Mouse (Mus musculus): ENCODE measurements around the gene Itln1. TPM values are rescaled to one million over a fixed set of nuclear protein-coding genes. Genes with fewer than 3 reads are reported as not detected.
"Not testable (repeated sequence)": the region's sequence is repeated elsewhere in the genome, so short reads cannot be mapped to it uniquely, and the experiment has no call there.

Itln1 gene
- total RNA-seq, 2 experiments from 2014 or later: not detected

DNA sequence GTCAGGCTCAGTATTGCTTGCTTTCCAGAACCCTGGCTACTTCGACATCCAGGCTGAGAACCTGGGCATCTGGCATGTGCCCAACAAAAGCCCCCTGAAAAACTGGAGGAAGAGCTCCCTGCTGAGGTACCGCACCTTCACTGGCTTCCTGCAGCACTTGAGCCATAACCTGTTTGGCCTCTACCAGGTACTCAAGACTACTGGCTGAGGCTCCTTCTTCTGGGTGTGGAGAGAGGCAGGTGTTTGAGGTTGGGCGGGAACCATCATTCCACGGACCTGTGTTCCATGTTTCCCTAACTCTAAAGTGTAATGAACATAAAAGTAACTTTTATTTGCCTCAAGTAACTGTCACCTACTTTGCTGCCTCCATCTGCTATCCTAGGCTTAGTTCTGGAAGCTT, 19.5 kb downstream of the Itln1 start:
- intact Hi-C loops (cut with DNase I): no loop called here
- no peak for DNase-seq

DNA sequence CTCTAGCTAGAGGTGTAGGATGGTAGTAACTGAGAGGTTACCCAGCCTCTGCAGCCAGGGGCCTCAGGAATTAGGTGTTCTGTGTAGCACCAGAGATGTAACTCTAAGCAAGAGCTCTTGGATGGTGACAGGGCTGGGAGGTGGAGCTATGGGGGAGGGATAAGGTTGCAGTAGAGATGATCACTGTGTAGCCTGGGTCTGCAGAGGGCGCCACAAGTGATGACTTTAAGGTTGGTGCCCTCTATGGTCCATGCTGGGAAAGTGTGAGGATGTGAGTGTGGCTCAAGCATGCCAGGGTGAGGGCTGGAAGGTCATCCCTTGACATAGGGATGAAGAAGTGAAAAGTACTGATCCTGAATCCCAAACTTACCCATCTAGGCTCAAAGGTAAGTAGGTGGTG, 20.1 kb downstream of the Itln1 start:
- intact Hi-C loops (cut with DNase I): no loop called here
- no peak for DNase-seq

- intact Hi-C loops (cut with DNase I): loop anchor here (1.0 kb wide), 1 partner anchor 23 kb away; no protein-coding TSS in a partner anchor
Measured at GRCm38 (mm10) chr1:171513760-171514159, 21.3 kb downstream of the Itln1 start.

GRCm38 (mm10) chr1:171513234-171513633, 21.9 kb downstream of the Itln1 start:
- no peak for DNase-seq
- intact Hi-C loops (cut with DNase I): no loop called here

More at GRCm38 (mm10) chr1:171513760-171514159, 21.3 kb downstream of the Itln1 start:
- DNase-seq: no peak

DNA sequence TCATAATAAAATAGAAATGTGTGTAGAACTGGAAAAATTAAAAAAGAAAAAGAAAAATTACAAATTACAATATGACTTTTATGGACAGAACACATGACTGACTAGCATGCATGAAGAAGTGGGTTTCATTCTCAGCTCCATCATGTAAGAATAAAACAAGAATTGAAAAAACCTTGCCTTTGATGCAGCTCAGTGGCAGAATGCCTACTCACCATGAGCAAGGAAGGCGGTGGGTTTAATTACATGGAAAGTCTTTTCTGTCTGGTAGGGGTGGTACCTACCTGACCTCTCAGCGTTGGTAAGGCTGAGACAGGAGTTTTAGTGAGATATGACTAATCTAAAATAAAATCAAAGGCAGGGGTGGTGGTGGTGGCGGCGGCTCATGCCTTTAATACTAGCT, 30.5 kb downstream of the Itln1 start:
- no peak for DNase-seq
- intact Hi-C loops (cut with DNase I): loop anchor here (5.0 kb wide), 1 partner anchor 63 kb away; no protein-coding TSS in a partner anchor

DNA sequence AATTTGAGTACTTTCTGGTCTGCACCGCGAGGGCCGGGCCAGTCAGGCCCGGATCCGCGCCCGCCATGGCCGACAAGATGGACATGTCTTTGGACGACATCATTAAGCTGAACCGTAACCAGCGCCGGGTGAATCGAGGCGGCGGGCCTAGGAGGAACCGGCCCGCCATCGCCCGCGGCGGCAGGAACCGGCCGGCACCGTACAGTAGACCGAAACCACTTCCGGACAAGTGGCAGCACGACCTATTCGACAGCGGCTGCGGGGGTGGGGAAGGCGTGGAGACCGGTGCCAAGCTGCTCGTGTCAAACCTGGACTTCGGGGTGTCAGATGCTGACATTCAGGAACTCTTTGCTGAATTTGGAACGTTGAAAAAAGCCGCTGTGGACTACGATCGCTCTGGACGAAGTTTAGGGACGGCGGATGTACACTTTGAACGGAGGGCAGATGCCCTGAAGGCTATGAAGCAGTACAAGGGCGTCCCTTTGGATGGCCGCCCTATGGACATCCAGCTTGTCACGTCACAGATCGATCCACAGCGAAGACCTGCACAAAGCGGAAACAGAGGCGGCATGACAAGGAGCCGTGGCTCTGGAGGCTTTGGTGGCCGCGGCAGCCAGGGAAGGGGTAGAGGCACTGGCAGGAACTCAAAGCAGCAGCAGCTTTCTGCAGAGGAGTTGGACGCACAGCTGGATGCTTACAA, 31.4 kb downstream of the Itln1 start:
- peak; percentile 32 to 73 for DNase-seq
- intact Hi-C loops (cut with DNase I): loop anchor here (5.0 kb wide), 1 partner anchor 64 kb away; no protein-coding TSS in a partner anchor

- DNase-seq: peak; percentile 91
- intact Hi-C loops (cut with DNase I): loop anchor here (5.0 kb wide), 1 partner anchor 64 kb away; no protein-coding TSS in a partner anchor
Measured at GRCm38 (mm10) chr1:171503250-171503591, 31.9 kb downstream of the Itln1 start, which contains the start of gene Alyref2. Gene Alyref2 (plus strand): TSS chr1:171503478.

- DNase-seq: no peak
- intact Hi-C loops (cut with DNase I): loop anchor here (5.0 kb wide), 1 partner anchor 65 kb away; no protein-coding TSS in a partner anchor
Measured at GRCm38 (mm10) chr1:171502388-171503249, 32.5 kb downstream of the Itln1 start.

DNA sequence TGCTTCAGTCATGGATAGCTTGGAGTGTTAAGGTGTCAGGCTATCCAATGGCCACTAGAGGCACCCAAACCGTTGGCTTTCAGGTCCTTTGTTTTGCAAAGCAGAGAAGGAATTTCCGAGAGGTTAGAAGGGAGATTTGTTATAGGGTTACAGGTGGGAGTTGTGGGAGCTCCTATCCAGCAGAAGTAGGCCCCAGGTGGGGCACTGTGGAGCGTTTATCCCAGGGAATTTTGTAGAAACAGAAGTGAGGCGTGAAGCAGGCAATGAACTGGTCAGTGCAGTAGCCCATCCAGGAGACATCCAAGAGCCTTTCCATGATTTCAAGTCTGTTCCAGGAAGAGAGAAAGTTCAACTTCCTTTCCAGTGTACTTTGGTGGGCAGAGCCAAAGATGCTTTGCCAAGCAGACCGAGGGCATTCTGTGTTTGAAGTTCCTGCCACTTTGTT, 33.4 kb downstream of the Itln1 start:
- DNase-seq: no peak
- intact Hi-C loops (cut with DNase I): loop anchor here (5.0 kb wide), 1 partner anchor 66 kb away; no protein-coding TSS in a partner anchor

DNA sequence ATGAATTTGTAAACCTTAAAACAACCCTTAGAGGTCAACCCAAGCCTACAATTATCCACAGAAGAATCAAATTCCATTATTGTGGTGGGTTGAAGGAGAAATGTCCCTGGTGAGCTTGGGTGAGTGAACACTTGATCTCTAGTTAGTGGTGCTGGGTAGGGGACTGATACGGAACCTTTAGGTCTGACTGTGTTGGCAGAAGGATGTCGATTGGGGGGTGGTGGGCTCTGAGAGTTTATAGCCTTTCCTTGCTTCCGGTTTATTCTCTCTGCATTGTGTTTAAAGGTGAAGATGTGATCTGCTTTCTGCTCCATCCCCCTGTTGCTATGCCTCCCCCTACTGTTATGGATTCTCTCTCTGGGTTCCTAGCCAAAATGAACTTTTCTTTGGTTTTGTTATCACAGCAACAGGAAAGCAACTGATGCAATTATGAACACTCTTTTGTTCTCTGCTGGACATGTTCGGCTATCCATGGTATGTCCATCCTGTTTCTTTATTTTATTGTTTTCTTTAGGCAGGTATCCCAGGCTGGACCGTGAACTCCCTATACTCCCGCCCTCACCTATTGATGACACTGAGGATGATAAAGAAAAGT, 34.0 kb downstream of the Itln1 start:
- intact Hi-C loops (cut with DNase I): loop anchor here (5.0 kb wide), 1 partner anchor 66 kb away; no protein-coding TSS in a partner anchor

DNA sequence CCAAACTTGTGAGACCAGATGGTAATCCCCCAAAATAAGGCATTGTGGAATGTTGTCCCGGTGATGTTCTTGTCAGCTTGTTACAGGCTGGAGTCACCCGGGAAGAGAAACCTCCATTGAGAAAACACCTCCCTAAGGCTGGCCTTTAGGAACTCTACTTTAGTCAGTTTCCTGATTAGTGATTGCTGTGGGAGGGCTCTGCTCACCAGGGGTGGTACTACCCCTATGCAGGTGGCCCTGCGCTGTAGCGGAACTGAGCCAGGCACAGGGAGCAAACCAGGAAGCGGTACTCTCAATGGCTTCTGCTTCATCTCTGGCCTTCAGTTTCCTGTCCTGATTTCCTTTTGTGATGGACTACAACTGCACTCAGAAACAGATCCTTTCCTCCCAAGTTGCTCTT, 35.2 kb downstream of the Itln1 start:
- intact Hi-C loops (cut with DNase I): loop anchor here (5.0 kb wide), 2 partner anchors 67 to 133 kb away; no protein-coding TSS in a partner anchor
- DNase-seq: no peak

More for the DNA sequence above, 34.0 kb downstream of the Itln1 start:
- no peak for DNase-seq

GRCm38 (mm10) chr1:171495371-171495770, 39.7 kb downstream of the Itln1 start:
- intact Hi-C loops (cut with DNase I): loop anchor here (5.0 kb wide), 1 partner anchor 128 kb away; no protein-coding TSS in a partner anchor
- no peak for DNase-seq

DNA sequence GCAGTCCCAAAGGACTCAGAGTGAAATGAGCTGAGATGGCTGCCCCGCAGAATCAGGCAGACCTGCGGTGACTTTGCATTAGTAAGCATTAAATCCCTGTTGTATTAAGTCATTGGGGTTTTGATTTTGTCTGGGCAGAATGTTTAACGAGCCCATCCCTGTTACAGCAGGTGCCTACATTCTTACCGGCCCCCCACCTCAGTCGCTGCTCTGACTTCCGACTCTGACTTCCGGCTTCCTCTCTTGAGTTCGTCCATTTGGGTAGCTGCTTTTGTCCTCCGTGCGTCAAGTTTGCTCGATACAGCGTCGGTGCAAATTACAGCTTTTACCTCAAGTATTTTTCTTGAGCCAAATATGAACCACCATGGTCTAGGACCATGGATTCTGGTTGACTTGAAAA, 40.9 kb downstream of the Itln1 start:
- intact Hi-C loops (cut with DNase I): no loop called here
- DNase-seq: no peak

DNA sequence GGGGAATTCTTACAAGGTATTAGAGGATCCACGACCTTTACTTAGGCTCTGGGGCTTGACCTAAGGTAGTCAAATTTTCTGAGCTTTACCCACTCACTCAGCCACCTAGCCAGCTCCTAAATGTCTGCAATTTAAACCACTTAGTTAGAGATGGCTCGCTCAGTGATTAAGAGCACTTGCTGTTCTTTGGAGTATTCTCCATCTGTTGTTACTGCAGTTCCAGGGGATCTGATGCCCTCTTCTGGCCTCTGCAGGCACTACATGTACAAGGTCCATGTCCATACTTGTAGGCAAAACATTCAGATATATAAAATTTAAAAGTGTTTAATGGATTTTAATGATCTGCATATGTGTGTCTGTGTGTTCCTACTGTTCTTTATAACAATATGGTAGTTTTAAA, 56.1 kb downstream of the Itln1 start:
- intact Hi-C loops (cut with DNase I): loop anchor here (5.0 kb wide), 2 partner anchors 88 to 117 kb away; partner anchors contain the start of gene Klhdc9
- peak; percentile 33 to 46 for DNase-seq

GRCm38 (mm10) chr1:171477758-171478545, 57.1 kb downstream of the Itln1 start:
- intact Hi-C loops (cut with DNase I): loop anchor here (5.0 kb wide), 2 partner anchors 89 to 116 kb away; partner anchors contain the start of gene Klhdc9
- DNase-seq: no peak

GRCm38 (mm10) chr1:171477123-171477522, 58.0 kb downstream of the Itln1 start:
- no peak for DNase-seq
- intact Hi-C loops (cut with DNase I): loop anchor here (5.0 kb wide), 2 partner anchors 90 to 115 kb away; partner anchors contain the start of gene Klhdc9

DNA sequence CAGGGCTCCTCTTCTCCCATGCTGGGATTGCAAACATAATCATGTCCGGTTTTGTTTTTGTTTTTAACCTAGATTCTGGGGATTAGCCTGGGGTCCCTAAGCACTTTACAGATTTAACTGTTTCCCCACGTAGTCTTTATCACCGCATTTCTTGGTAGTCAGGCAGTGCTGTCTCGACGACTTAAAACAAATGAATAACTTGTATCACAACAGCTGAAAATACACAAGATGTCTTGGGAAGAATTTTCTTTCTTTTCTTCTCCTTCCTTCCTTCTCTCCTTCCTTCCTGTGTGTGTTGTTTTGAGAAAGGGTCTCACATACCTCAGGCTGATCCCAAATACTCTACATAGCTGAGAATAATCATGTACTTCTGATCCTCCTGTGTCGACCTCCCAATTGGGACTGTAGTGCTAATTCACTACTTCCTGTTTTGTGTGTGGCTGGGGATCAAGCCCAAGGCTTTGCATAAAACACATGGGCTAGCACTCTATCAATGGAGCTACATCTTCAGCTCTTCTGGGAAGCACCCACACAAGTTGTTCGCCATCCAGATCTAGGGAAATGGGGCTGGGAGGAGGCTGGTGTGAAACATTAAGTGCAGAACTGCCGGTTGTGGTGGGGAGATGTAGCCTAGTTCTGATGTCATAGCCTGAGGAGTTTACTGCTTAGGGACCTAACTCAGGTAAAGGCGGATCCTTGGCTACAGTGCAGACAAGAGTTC, 61.0 kb downstream of the Itln1 start:
- intact Hi-C loops (cut with DNase I): no loop called here
- no peak for DNase-seq

DNA sequence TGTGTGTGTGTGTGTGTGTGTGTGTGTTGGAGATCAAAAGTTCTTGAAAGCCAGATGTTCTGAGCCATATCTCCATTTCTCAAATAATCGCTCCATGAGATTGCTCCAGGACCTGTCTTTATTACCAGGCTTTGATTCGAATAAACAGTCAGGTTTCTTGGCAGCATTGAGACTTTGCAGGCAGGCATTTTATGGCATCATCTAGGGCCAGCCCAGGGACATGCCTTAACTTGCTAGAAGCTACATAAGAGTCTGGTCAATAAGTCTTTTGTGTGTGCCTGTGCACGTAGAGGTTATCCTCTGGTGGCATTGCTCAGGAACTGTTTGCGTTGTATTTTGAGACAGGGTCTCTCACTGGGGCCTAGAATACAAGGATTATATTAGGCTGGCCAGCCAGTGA, 61.6 kb downstream of the Itln1 start:
- DNase-seq: no peak
- intact Hi-C loops (cut with DNase I): no loop called here

GRCm38 (mm10) chr1:171471941-171472340, 63.2 kb downstream of the Itln1 start:
- DNase-seq; intact Hi-C loops (cut with DNase I): not testable (repeated sequence)

Measured in gastrocnemius, postnatal 36 days (tissue).